Mouse (Mus musculus): ENCODE measurements at regions not wholly inside any gene's neighbourhood (a gene's known extent, or its start where the extent isn't known, plus 50 kb on each side); places are given as distances from the start of the nearest gene placed in this dataset.
A peak's percentile ranks its signal among the peaks of the same experiment; 100 is the strongest.

GRCm38 (mm10) chr2:128241280-128241665 is 115.4 kb downstream of the Bcl2l11 start:
- Histone ChIP-seq H3K9me3 (no peaks in the 10 kb centered on the region), H3K4me3 (no peak overlapping the region), H3K36me3 (replicated peaks) (no peaks in the 10 kb centered on the region), H3K4me1 (peaks cover 21% of the 10 kb centered on the region), H3K27me3 (replicated peaks; ENCODE audit: low read depth, poor library complexity, severe bottlenecking) (no peaks in the 10 kb centered on the region), H3K27ac (replicated peaks) (peak overlapping the region; percentile 81)
- peak; percentile 36 for DNase-seq (ENCODE audit: low spot score)
- 11% methylated on average over 3 of the region's 3 CpGs for WGBS

GRCm38 (mm10) chr2:128245544-128245943 is 119.7 kb downstream of the Bcl2l11 start:
- H3K9me3 ChIP-seq, result 0 out of 2 replicates have a peak, but pooled peaks cover 2% of the 10 kb centered on the region
- no peaks in the 10 kb centered on the region for H3K36me3 ChIP-seq (replicated peaks)
- no peaks in the 10 kb centered on the region for H3K27me3 ChIP-seq (replicated peaks; ENCODE audit: low read depth, poor library complexity, severe bottlenecking)
- DNase-seq (ENCODE audit: low spot score), result no peak
- H3K4me1 ChIP-seq, result peaks cover 26% of the 10 kb centered on the region
- WGBS, result 84% methylated on average over 10 of the region's 10 CpGs
- peak overlapping the region; percentile 54; the same call in 1 of the 2 replicates for H3K27ac ChIP-seq (replicated peaks)
- H3K4me3 ChIP-seq, result no peak overlapping the region

- Histone ChIP-seq H3K9me3 (0 out of 2 replicates have a peak, but pooled peaks cover 2% of the 10 kb centered on the region), H3K4me3 (no peak overlapping the region), H3K27ac (replicated peaks) (no peak overlapping the region), H3K27me3 (replicated peaks; ENCODE audit: low read depth, poor library complexity, severe bottlenecking) (no peaks in the 10 kb centered on the region), H3K4me1 (peaks cover 11% of the 10 kb centered on the region; the same call in 1 of the 2 replicates), H3K36me3 (replicated peaks) (no peaks in the 10 kb centered on the region)
- DNase-seq (ENCODE audit: low spot score), result no peak
- 44% methylated on average over 4 of the region's 4 CpGs for whole genome bisulfite sequencing
Observed at GRCm38 (mm10) chr2:128247967-128248366, 122.1 kb downstream of the Bcl2l11 start.

GRCm38 (mm10) chr2:128249188-128249587 is 123.3 kb downstream of the Bcl2l11 start:
- H3K27ac ChIP-seq (replicated peaks), result no peak overlapping the region
- DNase-seq (ENCODE audit: low spot score), result no peak
- H3K36me3 ChIP-seq (replicated peaks), result no peaks in the 10 kb centered on the region
- H3K4me1 ChIP-seq, result peaks cover 11% of the 10 kb centered on the region; the same call in 1 of the 2 replicates
- 0 out of 2 replicates have a peak, but pooled peaks cover 2% of the 10 kb centered on the region for H3K9me3 ChIP-seq
- 91% methylated on average over 4 of the region's 4 CpGs for WGBS
- H3K4me3 ChIP-seq, result no peak overlapping the region
- H3K27me3 ChIP-seq (replicated peaks; ENCODE audit: low read depth, poor library complexity, severe bottlenecking), result no peaks in the 10 kb centered on the region

- H3K9me3 ChIP-seq, result 0 out of 2 replicates have a peak, but pooled peaks cover 2% of the 10 kb centered on the region
- 84% methylated on average over 2 of the region's 2 CpGs for WGBS
- no peaks in the 10 kb centered on the region for H3K27me3 ChIP-seq (replicated peaks; ENCODE audit: low read depth, poor library complexity, severe bottlenecking)
- no peaks in the 10 kb centered on the region for H3K36me3 ChIP-seq (replicated peaks)
- no peak overlapping the region for H3K4me3 ChIP-seq
- peaks cover 11% of the 10 kb centered on the region; the same call in 1 of the 2 replicates for H3K4me1 ChIP-seq
- no peak for DNase-seq (ENCODE audit: low spot score)
- H3K27ac ChIP-seq (replicated peaks), result no peak overlapping the region
Observed at GRCm38 (mm10) chr2:128249607-128250006, 123.8 kb downstream of the Bcl2l11 start.

- 89% methylated on average over 4 of the region's 4 CpGs for WGBS
- Histone ChIP-seq H3K4me1 (peaks cover 11% of the 10 kb centered on the region; the same call in 1 of the 2 replicates), H3K36me3 (replicated peaks) (no peaks in the 10 kb centered on the region), H3K27me3 (replicated peaks; ENCODE audit: low read depth, poor library complexity, severe bottlenecking) (no peaks in the 10 kb centered on the region), H3K4me3 (no peak overlapping the region), H3K27ac (replicated peaks) (no peak overlapping the region), H3K9me3 (0 out of 2 replicates have a peak, but pooled peaks cover 2% of the 10 kb centered on the region)
- DNase-seq (ENCODE audit: low spot score), result no peak
Observed at GRCm38 (mm10) chr2:128250841-128251240, 125.0 kb downstream of the Bcl2l11 start.

GRCm38 (mm10) chr2:128256651-128257050 is 130.8 kb downstream of the Bcl2l11 start:
- Histone ChIP-seq H3K27me3 (replicated peaks; ENCODE audit: low read depth, poor library complexity, severe bottlenecking) (no peaks in the 10 kb centered on the region), H3K4me3 (no peak overlapping the region), H3K4me1 (no peaks in the 10 kb centered on the region), H3K27ac (replicated peaks) (no peak overlapping the region), H3K9me3 (no peaks in the 10 kb centered on the region), H3K36me3 (replicated peaks) (no peaks in the 10 kb centered on the region)
- DNase-seq (ENCODE audit: low spot score), result no peak
- 82% methylated on average over 6 of the region's 6 CpGs for WGBS

GRCm38 (mm10) chr2:128257262-128257661 is 131.4 kb downstream of the Bcl2l11 start:
- Histone ChIP-seq H3K36me3 (replicated peaks) (no peaks in the 10 kb centered on the region), H3K4me1 (no peaks in the 10 kb centered on the region), H3K4me3 (no peak overlapping the region), H3K9me3 (no peaks in the 10 kb centered on the region), H3K27me3 (replicated peaks; ENCODE audit: low read depth, poor library complexity, severe bottlenecking) (no peaks in the 10 kb centered on the region), H3K27ac (replicated peaks) (no peak overlapping the region)
- WGBS, result 90% methylated on average over 9 of the region's 9 CpGs
- no peak for DNase-seq (ENCODE audit: low spot score)

- 83% methylated on average over 3 of the region's 3 CpGs for WGBS
- Histone ChIP-seq H3K4me3 (no peak overlapping the region), H3K27ac (replicated peaks) (no peak overlapping the region), H3K4me1 (peaks cover 17% of the 10 kb centered on the region), H3K36me3 (replicated peaks) (no peaks in the 10 kb centered on the region), H3K27me3 (replicated peaks; ENCODE audit: low read depth, poor library complexity, severe bottlenecking) (no peaks in the 10 kb centered on the region), H3K9me3 (no peaks in the 10 kb centered on the region)
- no peak for DNase-seq (ENCODE audit: low spot score)
Observed at GRCm38 (mm10) chr2:128263880-128264279, 138.0 kb downstream of the Bcl2l11 start.

- Histone ChIP-seq H3K27me3 (replicated peaks; ENCODE audit: low read depth, poor library complexity, severe bottlenecking) (no peaks in the 10 kb centered on the region), H3K9me3 (no peaks in the 10 kb centered on the region), H3K4me1 (peaks cover 17% of the 10 kb centered on the region), H3K27ac (replicated peaks) (peak overlapping the region; percentile 76), H3K36me3 (replicated peaks) (no peaks in the 10 kb centered on the region), H3K4me3 (no peak overlapping the region)
- WGBS, result 22% methylated on average over 9 of the region's 9 CpGs
- peak; percentile 42 for DNase-seq (ENCODE audit: low spot score)
Observed at GRCm38 (mm10) chr2:128265014-128265990, 139.5 kb downstream of the Bcl2l11 start.

- Histone ChIP-seq H3K27me3 (replicated peaks; ENCODE audit: low read depth, poor library complexity, severe bottlenecking) (no peaks in the 10 kb centered on the region), H3K36me3 (replicated peaks) (no peaks in the 10 kb centered on the region), H3K4me1 (peaks cover 11% of the 10 kb centered on the region), H3K9me3 (no peaks in the 10 kb centered on the region), H3K4me3 (no peak overlapping the region), H3K27ac (replicated peaks) (no peak overlapping the region)
- WGBS, result 70% methylated on average over 9 of the region's 9 CpGs
- no peak for DNase-seq (ENCODE audit: low spot score)
Observed at GRCm38 (mm10) chr2:128270377-128271129, 144.7 kb downstream of the Bcl2l11 start.

GRCm38 (mm10) chr2:128272789-128273188 is 147.0 kb downstream of the Bcl2l11 start:
- Histone ChIP-seq H3K9me3 (no peaks in the 10 kb centered on the region), H3K4me1 (peaks cover 14% of the 10 kb centered on the region), H3K27me3 (replicated peaks; ENCODE audit: low read depth, poor library complexity, severe bottlenecking) (no peaks in the 10 kb centered on the region; the same call in 1 of the 2 replicates), H3K36me3 (replicated peaks) (no peaks in the 10 kb centered on the region), H3K4me3 (no peak overlapping the region), H3K27ac (replicated peaks) (no peak overlapping the region)
- WGBS, result 23% methylated on average over 7 of the region's 7 CpGs
- DNase-seq (ENCODE audit: low spot score), result no peak
